Mouse (Mus musculus) right cerebral cortex, postnatal 25 days (tissue): ENCODE results near the gene Card14.
"Not testable (repeated sequence)": the region's sequence is repeated elsewhere in the genome, so short reads cannot be mapped to it uniquely, and the experiment has no call there.

Experiments used
- DNase-seq: peaks from one replicate; pipeline ENCODE4 v3.0.0; 2022

Card14 gene

GRCm38 (mm10) chr11:119307658-119307867 lies at the start of gene Card14:
Card14 (plus strand) TSS chr11:119307768.
- DNase-seq: no peak

GRCm38 (mm10) chr11:119258216-119258571 lies 49.4 kb upstream of the Card14 start:
- DNase-seq: no peak

DNA sequence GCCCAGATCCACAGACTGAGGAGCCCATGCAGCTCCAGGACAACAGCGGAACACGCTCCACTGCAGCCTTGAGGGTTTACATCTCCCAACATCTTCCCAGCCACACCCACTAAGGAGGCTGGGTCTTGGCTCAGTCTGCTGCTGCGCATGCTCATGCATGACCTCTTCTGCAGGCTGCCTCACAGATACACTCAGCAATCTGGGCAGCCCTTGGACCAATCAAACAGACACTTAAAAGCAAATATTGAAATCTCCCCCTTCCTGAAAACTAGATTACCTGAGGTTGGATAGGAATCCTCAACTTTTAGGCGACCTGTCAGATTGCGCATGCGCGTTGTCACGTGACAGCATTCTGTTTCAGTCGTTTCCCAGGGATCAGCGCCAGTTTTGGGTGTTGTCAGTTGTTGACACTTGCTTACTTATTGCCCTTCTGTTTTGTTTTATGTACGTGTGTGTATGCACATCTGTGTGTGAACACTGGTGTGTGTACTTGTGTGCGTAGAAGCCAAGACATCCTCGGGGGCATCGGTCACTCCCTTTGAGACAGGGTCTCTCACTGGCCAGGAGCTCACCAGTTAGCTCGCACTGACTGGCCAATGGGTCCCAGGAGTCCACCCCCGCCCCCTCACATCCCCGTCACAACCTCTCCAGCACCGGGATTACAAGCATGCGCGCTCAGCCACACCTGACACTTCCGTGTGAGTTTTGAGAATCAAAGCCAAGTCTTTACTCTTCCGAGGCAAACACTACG lies 48.8 kb upstream of the Card14 start:
- peak; percentile 49 for DNase-seq

DNA sequence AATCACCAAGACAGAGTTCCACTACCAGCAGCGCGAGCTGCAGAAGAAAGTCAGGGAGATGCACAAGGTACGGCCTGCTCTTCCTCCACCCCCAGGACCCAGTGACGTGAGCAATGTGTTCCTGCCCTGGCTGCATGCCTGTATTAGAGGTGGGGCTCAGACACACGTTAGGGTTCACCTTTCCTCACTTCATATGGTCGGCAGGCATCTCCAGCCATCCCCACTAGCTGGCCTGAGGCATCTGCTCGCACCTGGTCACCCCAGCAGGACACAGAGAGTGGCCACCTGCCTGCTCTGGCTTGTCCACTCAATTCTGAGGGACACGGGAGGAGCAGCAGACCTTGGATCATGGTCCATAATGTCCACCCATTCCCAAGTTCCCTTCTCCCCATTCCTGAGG lies 47.6 kb upstream of the Card14 start:
- DNase-seq: no peak

DNA sequence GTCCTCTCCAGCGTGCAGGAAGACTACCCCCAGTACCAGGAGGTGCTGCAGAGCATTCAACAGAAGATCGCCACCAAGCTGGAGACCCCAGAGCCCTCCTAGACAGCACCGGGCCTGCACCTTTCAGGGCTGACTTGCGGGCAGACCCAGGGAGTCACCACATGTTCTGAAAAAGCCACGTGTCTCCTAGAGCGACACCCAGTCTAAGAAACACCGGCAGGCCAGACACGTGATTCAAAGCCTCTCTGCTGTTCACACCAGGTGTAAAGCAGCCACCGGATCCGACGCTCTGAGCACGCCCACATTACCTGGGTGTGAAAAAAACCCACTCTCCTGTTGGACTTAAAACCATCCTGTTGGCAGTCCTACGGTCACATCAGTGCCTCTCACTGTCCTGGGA lies 43.2 kb upstream of the Card14 start:
- DNase-seq: no peak

GRCm38 (mm10) chr11:119265811-119266210 lies 41.8 kb upstream of the Card14 start:
- no peak for DNase-seq

- DNase-seq: no peak
Measured at GRCm38 (mm10) chr11:119267241-119267674, 40.3 kb upstream of the Card14 start.

DNA sequence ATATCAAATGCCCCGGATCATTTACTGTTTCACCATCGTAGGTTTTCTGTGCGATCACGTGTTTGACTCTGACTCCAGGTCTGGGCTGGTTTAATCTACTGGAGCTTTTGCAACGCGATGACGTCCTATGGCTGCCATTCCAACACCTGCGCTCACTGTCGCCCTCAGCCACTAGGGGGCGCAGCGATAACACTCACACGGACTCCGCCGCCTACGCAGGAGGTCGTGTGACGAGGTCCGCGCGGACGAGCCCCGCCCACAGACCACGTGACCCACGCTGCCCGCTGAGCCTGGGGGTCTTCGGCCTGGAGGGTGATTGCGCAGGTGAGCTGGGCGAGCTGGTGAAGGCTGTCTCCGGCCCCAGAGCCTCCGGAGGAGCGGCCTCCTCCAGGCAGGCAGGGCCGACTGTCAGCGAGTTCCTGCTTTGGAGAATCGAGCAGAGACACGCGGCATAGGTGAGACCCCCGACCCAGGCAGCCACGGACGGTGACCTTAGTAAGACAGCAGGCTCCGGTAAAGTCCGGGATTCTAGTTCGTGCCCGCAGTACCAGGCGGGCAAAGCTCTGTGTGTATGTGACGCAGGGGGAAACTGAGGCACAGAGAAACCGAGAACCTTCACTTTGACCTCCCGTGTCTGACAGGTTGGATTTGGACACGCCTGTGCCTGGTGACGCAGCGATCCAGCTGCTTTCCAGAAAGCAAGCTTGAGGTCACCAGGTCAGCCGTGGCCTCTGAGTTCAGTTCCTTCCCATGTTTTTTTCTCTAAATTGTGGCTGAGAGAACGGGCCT lies 39.6 kb upstream of the Card14 start, which contains the start of gene Gaa:
Gaa (plus strand) TSS at position 120 of the 789 bp plus-strand sequence.
- peak; percentile 93 for DNase-seq

DNA sequence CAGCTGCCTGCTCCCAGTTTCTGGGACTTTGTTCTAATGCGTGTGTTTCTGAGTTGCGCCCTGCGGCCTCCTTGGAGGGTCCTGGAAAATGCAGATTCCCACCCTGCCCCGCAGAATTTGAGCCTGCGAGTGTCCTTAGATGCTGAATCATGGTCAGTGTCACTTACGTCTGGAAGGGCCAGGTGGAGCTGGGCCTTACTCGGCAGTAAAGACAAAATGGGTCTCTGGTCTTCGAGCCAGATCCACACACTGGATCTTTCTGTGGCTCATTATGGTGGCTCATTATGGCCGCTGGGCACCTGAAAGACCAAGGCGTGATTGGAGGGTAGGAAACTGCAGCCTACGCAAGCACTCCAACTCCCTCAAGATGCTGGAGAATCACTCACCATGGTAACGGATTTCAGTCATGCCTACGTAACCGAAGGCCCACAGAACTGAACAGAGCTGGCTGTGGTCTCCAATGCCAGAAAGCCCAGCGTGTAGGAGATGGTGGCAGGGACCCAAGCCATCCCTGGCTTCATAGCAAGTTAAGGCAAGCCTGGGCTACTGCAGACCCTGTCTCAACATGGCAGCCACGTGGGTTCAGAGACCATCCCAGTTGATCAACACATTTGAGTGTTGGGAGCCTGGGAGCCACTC lies 38.9 kb upstream of the Card14 start:
- DNase-seq: peak; percentile 73

- not testable (repeated sequence) for DNase-seq
Measured at GRCm38 (mm10) chr11:119272492-119272891, 35.1 kb upstream of the Card14 start.

- DNase-seq: no peak
Measured at GRCm38 (mm10) chr11:119273186-119273930, 34.2 kb upstream of the Card14 start.

DNA sequence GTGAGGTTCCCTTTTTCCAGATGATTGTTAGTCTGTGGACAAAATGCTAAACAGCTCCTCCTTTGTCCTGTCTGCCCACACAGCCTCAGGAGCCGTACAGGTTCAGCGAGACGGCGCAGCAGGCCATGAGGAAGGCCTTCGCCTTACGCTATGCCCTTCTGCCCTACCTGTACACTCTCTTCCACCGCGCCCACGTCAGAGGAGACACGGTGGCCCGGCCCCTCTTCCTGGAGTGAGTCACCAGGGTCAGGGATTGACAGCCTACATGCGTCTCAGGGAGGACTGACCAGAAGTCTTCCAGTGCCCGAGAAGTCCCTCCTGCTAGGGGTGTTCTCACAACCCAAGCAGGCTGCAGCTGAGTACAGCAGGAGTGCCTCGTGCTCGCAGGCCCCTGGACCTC lies 26.5 kb upstream of the Card14 start:
- DNase-seq: no peak

DNA sequence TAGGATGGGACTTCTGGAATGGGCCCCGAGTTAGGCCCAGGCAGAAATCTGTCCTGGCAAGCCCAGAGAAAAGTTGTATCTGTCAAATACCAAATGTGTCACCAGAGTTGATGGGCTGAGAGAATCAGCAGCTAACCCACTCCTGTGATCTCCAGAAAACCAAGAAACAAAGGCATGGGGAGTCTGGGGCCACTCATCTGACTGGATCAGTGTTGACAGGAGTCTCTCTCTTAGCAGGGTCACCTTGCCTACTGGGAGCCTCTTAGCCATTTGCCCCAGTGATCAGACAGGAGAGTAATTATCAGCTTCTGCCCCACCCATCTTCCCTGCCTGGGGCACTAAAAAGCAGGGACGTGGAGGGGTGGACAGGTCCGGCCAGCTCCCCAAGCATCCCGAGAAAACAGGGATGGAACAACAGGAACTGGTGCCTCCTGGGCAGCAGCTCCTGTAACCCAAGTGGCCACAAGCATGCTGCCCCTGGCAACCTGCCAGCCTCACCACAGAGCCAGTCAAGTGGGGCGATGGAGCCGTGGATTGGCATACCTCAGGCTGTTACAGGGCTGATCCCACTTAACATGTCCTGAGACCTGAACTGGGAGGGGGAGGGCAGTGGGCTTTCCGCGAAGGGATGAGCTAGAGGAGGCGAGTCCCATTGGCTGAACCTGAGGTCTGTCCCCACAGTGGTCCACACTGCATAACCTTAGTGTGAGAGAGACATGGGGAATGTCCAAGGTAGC lies 21.6 kb upstream of the Card14 start:
- no peak for DNase-seq

DNA sequence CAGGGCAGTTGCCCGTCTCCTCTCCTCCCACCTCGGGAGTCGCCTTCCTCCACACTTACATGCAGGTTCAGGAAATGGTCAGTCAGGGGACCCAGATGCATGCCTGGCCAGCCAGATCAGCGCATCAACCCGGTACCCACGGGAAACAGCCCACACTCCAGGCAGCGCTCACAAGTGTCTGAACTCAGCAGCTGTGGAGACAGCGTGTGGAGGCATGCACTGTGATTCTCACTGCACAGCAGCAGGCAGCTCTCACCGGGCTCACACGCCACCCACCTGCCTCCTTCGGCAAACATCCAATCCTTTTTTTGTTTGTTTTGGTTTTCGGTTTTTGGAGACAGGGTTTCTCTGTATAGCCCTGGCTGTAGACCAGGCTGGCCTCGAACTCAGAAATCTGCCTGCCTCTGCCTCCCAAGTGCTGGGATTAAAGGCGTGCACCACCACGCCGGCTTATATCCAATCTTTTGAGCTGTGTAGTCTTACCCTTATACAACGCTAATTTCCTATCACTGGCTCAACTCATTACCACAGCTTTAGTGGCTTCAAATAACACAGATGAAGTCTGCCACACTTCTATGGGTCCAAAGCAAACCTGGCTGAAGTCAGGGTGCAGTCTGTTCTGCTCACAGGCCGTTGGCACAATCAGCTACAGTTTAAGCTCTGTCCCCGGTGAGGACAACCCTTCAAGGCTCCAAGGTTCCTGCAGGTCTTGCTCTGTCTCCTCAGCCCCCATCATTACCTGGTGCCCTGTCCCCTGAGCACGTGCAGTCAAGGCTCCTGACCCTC lies 20.2 kb upstream of the Card14 start:
- peak; percentile 23 for DNase-seq

- DNase-seq: not testable (repeated sequence)
Measured at GRCm38 (mm10) chr11:119292861-119293260, 14.7 kb upstream of the Card14 start.

GRCm38 (mm10) chr11:119297996-119298395 lies 9.6 kb upstream of the Card14 start:
- DNase-seq: no peak

- DNase-seq: no peak
Measured at GRCm38 (mm10) chr11:119298917-119299316, 8.7 kb upstream of the Card14 start.

GRCm38 (mm10) chr11:119299391-119300245 lies 8.0 kb upstream of the Card14 start, which contains the start of gene Eif4a3:
Eif4a3 (minus strand) TSS chr11:119300089.
- DNase-seq: peak; percentile 96

DNA sequence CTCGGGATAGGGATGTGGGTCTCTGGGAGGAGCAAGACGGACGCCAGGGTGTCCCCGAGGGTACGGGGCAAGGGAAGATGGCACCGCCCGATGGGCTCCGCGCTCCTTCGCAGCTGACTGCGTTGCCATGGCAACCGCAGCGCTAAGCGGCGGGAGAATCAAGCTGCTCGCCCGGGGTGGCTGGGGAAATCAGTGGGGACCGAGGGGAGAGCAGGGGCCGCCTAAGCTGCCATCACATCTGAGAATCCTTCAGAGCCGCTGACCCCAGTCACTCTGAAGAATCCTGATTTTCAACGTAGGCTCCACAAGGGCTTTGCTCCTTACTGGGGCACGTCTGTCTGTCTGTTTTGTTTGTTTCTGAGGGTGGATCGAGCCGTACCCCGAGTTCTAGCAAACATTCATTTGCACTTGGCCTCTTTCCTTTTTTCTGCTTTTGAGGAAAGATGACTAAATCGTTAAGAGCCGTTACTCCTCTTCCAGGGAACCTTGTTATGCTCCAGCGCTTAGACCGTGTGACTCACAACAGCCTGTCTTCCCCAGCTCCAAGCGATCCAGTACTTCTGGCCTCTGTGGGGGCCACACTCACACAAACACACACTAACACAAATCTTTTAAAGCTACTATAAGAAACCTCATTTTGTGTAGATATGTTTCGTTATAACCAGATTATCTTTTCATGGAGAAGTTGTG lies 7.2 kb upstream of the Card14 start:
- no peak for DNase-seq

GRCm38 (mm10) chr11:119300986-119301385 lies 6.6 kb upstream of the Card14 start:
- DNase-seq: no peak
